Mouse (Mus musculus) splenic B cell, adult 2 months (primary cell): ENCODE results near the gene Gjb4.
A peak's percentile ranks its signal among the peaks of the same experiment; 100 is the strongest.

Experiments
- DNase-seq: peaks from one replicate; pipeline ENCODE4 v3.0.0-alpha.2; 2011; ENCODE audit warnings: low read depth, low spot score
- H3K27me3 ChIP-seq: 2 replicates; pipeline ENCODE4 v1.6.1; 2012; ENCODE audit warnings: mild to moderate bottlenecking, low read length, moderate library complexity, mixed read lengths; ENCODE audit not compliant: control insufficient read depth, poor library complexity, insufficient read depth, severe bottlenecking
- H3K36me3 ChIP-seq: 2 replicates; pipeline ENCODE4 v1.6.1; 2012; ENCODE audit warnings: mild to moderate bottlenecking, low read length, moderate library complexity, mixed read lengths; ENCODE audit not compliant: control insufficient read depth, poor library complexity, insufficient read depth, severe bottlenecking

The Gjb4 gene

GRCm38 (mm10) chr4:127329046-127329445 is 24.8 kb downstream of the Gjb4 start:
- Histone ChIP-seq H3K36me3 (no peaks in the 10 kb centered on the region), H3K27me3 (no peaks in the 10 kb centered on the region)
- DNase-seq = no peak

DNA sequence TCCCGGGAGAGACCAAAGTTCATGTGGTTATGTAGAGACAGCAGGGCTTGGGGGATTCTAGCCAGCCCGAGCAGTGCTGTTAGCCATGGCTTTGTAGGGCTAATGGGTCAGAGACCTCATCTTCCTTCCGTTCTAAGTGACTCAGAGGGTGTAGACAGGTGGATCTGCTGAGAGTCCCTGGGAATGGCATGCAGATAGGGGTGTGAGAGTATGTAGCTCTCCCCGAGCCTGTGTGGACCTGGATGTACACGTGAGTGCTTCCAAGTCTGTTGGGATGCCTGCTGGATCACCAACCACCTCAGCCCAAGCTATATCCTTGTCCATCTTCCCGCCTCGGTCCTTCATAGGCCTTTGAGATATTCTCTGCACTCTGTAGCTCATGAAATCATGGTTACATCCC is 25.5 kb downstream of the Gjb4 start:
- no peaks in the 10 kb centered on the region for H3K27me3 ChIP-seq
- DNase-seq = no peak
- H3K36me3 ChIP-seq = no peaks in the 10 kb centered on the region

GRCm38 (mm10) chr4:127327749-127328148 is 26.1 kb downstream of the Gjb4 start:
- H3K36me3 ChIP-seq = no peaks in the 10 kb centered on the region
- DNase-seq = no peak
- no peaks in the 10 kb centered on the region for H3K27me3 ChIP-seq

- DNase-seq = no peak
- H3K36me3 ChIP-seq = no peaks in the 10 kb centered on the region
- no peaks in the 10 kb centered on the region for H3K27me3 ChIP-seq
These were observed 26.6 kb downstream of the Gjb4 start for GRCm38 (mm10) chr4:127327258-127327657.

- Histone ChIP-seq H3K27me3 (no peaks in the 10 kb centered on the region), H3K36me3 (no peaks in the 10 kb centered on the region)
- no peak for DNase-seq
These were observed 28.6 kb downstream of the Gjb4 start for GRCm38 (mm10) chr4:127325276-127325675.

DNA sequence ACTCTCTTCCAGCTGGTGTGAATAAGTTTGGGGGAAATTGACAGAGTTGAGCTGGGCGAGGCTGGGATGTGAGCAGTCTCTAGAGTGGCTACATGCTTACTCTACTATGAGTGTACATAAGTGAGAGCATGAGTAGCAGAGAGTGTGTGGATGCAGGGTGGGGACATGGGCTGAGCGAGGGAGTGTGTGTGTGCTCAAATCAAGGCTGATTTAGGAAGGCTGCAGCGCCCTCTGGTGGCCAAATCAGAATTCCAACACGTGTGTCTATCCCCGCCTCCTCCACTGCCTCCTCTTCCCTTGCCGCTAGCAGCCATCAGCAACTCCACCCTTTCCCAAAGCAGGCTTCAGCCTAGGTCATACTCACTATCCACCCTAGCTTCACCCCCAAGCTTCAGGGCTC is 29.1 kb downstream of the Gjb4 start:
- Histone ChIP-seq H3K27me3 (no peaks in the 10 kb centered on the region), H3K36me3 (no peaks in the 10 kb centered on the region)
- DNase-seq = peak; percentile 76

GRCm38 (mm10) chr4:127324296-127324695 is 29.6 kb downstream of the Gjb4 start:
- Histone ChIP-seq H3K27me3 (no peaks in the 10 kb centered on the region), H3K36me3 (no peaks in the 10 kb centered on the region)
- no peak for DNase-seq

- no peaks in the 10 kb centered on the region for H3K36me3 ChIP-seq
- no peaks in the 10 kb centered on the region for H3K27me3 ChIP-seq
- no peak for DNase-seq
These were observed 30.2 kb downstream of the Gjb4 start for GRCm38 (mm10) chr4:127323651-127324050.

GRCm38 (mm10) chr4:127319613-127320012 is 34.3 kb downstream of the Gjb4 start:
- DNase-seq = peak; percentile 74
- Histone ChIP-seq H3K36me3 (no peaks in the 10 kb centered on the region), H3K27me3 (no peaks in the 10 kb centered on the region)

GRCm38 (mm10) chr4:127317143-127317542 is 36.7 kb downstream of the Gjb4 start:
- DNase-seq = no peak
- H3K36me3 ChIP-seq = no peaks in the 10 kb centered on the region
- no peaks in the 10 kb centered on the region for H3K27me3 ChIP-seq

- no peak for DNase-seq
- H3K36me3 ChIP-seq = no peaks in the 10 kb centered on the region
- no peaks in the 10 kb centered on the region for H3K27me3 ChIP-seq
These were observed 38.1 kb downstream of the Gjb4 start for GRCm38 (mm10) chr4:127315753-127316152.

DNA sequence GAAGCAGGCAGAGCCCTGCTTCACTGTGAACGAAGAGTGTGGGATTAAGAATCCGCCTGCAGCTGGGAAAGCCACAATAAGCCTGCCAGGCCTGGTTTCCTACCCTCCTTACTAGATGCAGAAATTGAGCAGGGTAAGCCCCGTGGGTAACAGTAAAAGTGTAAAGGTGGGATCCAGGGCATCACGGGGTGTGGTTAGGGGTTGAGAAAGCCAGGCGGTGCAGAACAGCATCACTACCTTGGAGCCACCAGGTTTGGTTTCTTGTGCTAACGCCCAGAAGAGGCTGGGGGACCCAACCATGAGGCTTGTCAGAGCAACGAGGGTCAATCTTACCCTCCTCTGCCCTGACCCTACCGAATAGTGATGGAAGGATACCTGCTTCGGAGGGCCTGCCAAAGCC is 39.3 kb downstream of the Gjb4 start:
- no peaks in the 10 kb centered on the region for H3K27me3 ChIP-seq
- H3K36me3 ChIP-seq = no peaks in the 10 kb centered on the region
- no peak for DNase-seq

- Histone ChIP-seq H3K36me3 (no peaks in the 10 kb centered on the region), H3K27me3 (no peaks in the 10 kb centered on the region)
- DNase-seq = peak; percentile 28
These were observed 40.0 kb downstream of the Gjb4 start, which contains the start of gene Gja4 for GRCm38 (mm10) chr4:127313861-127314260. Gja4 (minus strand) TSS chr4:127314039.

DNA sequence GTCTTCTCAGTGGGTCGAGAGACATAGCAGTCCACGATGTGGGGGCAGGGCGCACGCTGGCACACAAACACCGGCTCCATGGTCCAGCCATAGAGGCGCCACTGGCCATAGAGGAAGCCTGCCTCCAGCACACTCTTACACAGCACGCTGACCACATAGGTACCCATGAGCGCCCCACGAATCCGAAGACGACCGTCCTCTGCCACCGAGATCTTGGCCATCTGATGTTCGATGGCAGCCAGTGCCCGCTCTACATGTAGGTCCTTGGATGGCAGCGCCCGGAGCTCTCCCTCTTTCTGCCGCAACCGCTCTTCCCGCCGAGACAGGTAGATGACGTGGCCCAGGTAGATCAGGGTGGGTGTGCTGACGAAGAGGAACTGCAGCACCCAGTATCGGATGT is 41.5 kb downstream of the Gjb4 start:
- Histone ChIP-seq H3K36me3 (no peaks in the 10 kb centered on the region), H3K27me3 (no peaks in the 10 kb centered on the region)
- DNase-seq = no peak

DNA sequence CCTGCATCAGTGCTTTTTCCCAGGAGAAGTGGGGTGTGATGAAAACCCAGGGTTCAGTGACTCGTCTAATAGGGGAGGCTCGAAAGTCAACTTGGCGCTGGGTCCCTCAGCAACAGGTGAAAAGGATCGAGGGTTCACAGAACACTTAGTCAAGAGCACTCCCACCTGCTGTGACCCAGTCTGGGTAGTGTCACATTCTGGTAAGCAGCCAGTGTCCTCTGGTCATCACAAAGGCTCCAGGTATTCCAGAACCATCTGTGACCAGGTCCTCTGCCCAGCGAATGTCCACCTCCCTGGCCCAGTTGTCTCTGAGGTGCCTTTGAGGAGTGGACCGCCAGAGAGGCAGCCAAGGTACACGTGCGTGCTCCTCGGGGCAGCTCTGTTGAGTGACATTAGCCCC is 42.3 kb downstream of the Gjb4 start:
- DNase-seq = no peak
- Histone ChIP-seq H3K27me3 (no peaks in the 10 kb centered on the region), H3K36me3 (no peaks in the 10 kb centered on the region)

DNA sequence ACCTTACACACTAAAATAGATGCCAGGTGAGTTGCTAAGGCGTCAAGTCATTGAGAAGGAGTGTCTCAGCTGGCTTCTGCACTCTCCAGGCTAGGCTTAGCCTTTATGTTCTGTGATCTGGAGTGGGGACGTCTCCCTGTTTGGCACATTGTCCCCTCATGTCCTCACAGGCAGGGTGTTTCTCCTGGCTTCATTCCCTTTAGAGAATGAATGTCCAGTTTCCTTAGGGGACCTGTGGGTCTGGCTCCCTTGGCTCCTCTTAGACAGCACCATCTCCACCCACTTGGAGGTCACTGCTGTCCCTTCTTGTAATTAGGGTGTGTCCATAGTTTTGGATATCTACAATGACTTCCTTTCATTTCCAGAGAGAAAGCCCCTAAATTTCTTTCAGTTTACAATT is 47.0 kb downstream of the Gjb4 start:
- H3K27me3 ChIP-seq = no peaks in the 10 kb centered on the region
- no peak for DNase-seq
- H3K36me3 ChIP-seq = no peaks in the 10 kb centered on the region
